Mouse (Mus musculus): ENCODE results near the gene Frat2.
A peak's percentile ranks its signal among the peaks of the same experiment; 100 is the strongest.

DNA sequence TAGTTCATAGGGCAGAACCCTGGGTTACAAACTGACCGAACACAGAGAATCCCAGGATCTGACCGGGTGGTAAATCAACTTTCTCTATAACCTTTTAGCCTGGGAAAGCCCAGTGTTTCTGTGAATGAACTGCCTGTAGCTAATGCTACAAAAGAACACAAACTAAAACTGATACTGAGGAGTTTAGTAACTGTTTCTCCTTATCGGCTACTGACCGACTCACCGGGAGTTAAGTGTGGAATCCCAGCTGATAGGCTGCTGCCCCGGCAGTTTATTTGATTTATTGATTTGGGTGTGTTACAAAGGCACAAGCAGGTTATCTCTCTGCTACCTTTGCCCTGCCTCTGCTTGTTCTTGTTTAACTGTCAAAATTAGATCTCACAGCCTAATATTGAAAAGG is 9.1 kb downstream of the Frat2 start:
- TF ChIP-seq RCOR1 (IDR thresholded peaks at IDR 0.05; ENCODE audit: low read depth, low read length) (peak; percentile 96), TBP (IDR thresholded peaks at IDR 0.05; ENCODE audit: low read depth, low read length) (peak; percentile 91), GABPA (IDR thresholded peaks at IDR 0.05; ENCODE audit: low read depth, low read length) (no peak), KAT2A (conservative IDR thresholded peaks at IDR 0.05; ENCODE audit: low read depth, low read length) (no peak), ZMIZ1 (IDR thresholded peaks at IDR 0.05; ENCODE audit: low read depth, low read length) (no peak; the same call in 1 of the 2 replicates), CTCF (IDR thresholded peaks at IDR 0.05 in 2 of 3, conservative IDR thresholded peaks at IDR 0.05 in 1 of 3; ENCODE audit: control insufficient read depth in 1 of 3, insufficient read depth in 1 of 3, low read depth in 2 of 3, low read length in 3 of 3, poor library complexity in 1 of 3, severe bottlenecking in 1 of 3) (no peak), SIN3A (IDR thresholded peaks at IDR 0.05; ENCODE audit: low read length) (peak; percentile 94), MYB (IDR thresholded peaks at IDR 0.05; ENCODE audit: low read depth, low read length) (peak; percentile 99), UBTF (IDR thresholded peaks at IDR 0.05; ENCODE audit: borderline replicate concordance, insufficient read depth, low read depth, low read length) (no peak), MAZ (IDR thresholded peaks at IDR 0.05; ENCODE audit: low read depth, low read length) (no peak), EP300 (IDR thresholded peaks at IDR 0.05; ENCODE audit: low read depth in 1 of 2, low read length in 2 of 2) (peak; percentile 97 to 98), MAX (IDR thresholded peaks at IDR 0.05; ENCODE audit: low read length) (no peak)

All from MEL (cell line).